Mouse (Mus musculus) urinary bladder, postnatal 10 days (tissue): ENCODE results near the gene Dnajc25.

Source experiments
- DNase-seq: peaks from one replicate; pipeline ENCODE4 v3.0.0; 2022; ENCODE audit warnings: low spot score

Dnajc25 gene

GRCm38 (mm10) chr4:59006211-59006610 lies 11.3 kb downstream of the Dnajc25 start:
- DNase-seq = no peak

GRCm38 (mm10) chr4:59007016-59007415 lies 12.2 kb downstream of the Dnajc25 start:
- DNase-seq = no peak

GRCm38 (mm10) chr4:59007974-59008373 lies 13.1 kb downstream of the Dnajc25 start:
- DNase-seq = no peak

- no peak for DNase-seq
These were observed 14.3 kb downstream of the Dnajc25 start for GRCm38 (mm10) chr4:59009186-59009585.

- no peak for DNase-seq
These were observed 14.8 kb downstream of the Dnajc25 start for GRCm38 (mm10) chr4:59009696-59010095.

- DNase-seq = no peak
These were observed 16.6 kb downstream of the Dnajc25 start for GRCm38 (mm10) chr4:59011446-59011845.

- DNase-seq = no peak
These were observed 20.3 kb downstream of the Dnajc25 start for GRCm38 (mm10) chr4:59015181-59015580.

- no peak for DNase-seq
These were observed 22.1 kb downstream of the Dnajc25 start for GRCm38 (mm10) chr4:59016922-59017321.

GRCm38 (mm10) chr4:59034325-59034917 lies 39.6 kb downstream of the Dnajc25 start:
- no peak for DNase-seq

GRCm38 (mm10) chr4:59034918-59035785 lies 40.3 kb downstream of the Dnajc25 start, which contains the start of gene Gng10:
TSS of gene Gng10 (plus strand) at chr4:59035088.
- DNase-seq = peak; percentile 17

GRCm38 (mm10) chr4:59035786-59036350 lies 41.0 kb downstream of the Dnajc25 start:
- DNase-seq = no peak

- peak; percentile 19 for DNase-seq
These were observed 41.7 kb downstream of the Dnajc25 start for GRCm38 (mm10) chr4:59036490-59037127.

- no peak for DNase-seq
These were observed 42.7 kb downstream of the Dnajc25 start for GRCm38 (mm10) chr4:59037525-59037924.

GRCm38 (mm10) chr4:59040397-59041287 lies 45.8 kb downstream of the Dnajc25 start:
- DNase-seq = no peak

- DNase-seq = no peak
These were observed 48.2 kb downstream of the Dnajc25 start for GRCm38 (mm10) chr4:59043074-59043473.

- DNase-seq = no peak
These were observed 49.0 kb downstream of the Dnajc25 start for GRCm38 (mm10) chr4:59043891-59044290.

GRCm38 (mm10) chr4:59047222-59047621 lies 52.4 kb downstream of the Dnajc25 start:
- DNase-seq = no peak

- no peak for DNase-seq
These were observed 56.2 kb downstream of the Dnajc25 start for GRCm38 (mm10) chr4:59051081-59051480.

GRCm38 (mm10) chr4:59057929-59058328 lies 63.1 kb downstream of the Dnajc25 start:
- DNase-seq = no peak

GRCm38 (mm10) chr4:59062526-59062925 lies 67.7 kb downstream of the Dnajc25 start:
- DNase-seq = no peak

- no peak for DNase-seq
These were observed 74.4 kb downstream of the Dnajc25 start for GRCm38 (mm10) chr4:59069276-59069675.
